Mouse (Mus musculus) hindbrain, embryonic 14.5 days (tissue): ENCODE measurements around the gene Tmem219. TPM values are rescaled to one million over a fixed set of nuclear protein-coding genes. Genes with fewer than 3 reads are reported as not detected.

ENCODE experiments used
- ATAC-seq: fragments of 200-750 bp; cut with Nextera tagmentation; 2 replicates; pipeline ENCODE4 v1.8.0; 2017; ENCODE audit warnings: moderate number of reproducible peaks, mild to moderate bottlenecking, moderate TSS enrichment, moderate library complexity; ENCODE audit not compliant: low FRiP score
- DNase-seq: peaks from one replicate; pipeline ENCODE4 v3.0.0-alpha.2; 2015; ENCODE audit warnings: low spot score
- H3K27ac ChIP-seq: fragments of 300-500 bp; sonication (generic); 2 replicates; pipeline ENCODE4 v1.5.1; 2014; ENCODE audit warnings: mild to moderate bottlenecking, moderate library complexity
- H3K27me3 ChIP-seq: fragments of 300-500 bp; sonication (generic); 2 replicates; pipeline ENCODE4 v1.6.1; 2014; ENCODE audit warnings: mild to moderate bottlenecking, low read length, mixed read lengths; ENCODE audit not compliant: control insufficient read depth, insufficient read depth
- H3K36me3 ChIP-seq: fragments of 300-500 bp; sonication (generic); replicated peaks from 2 replicates; pipeline ENCODE4 v1.6.1; 2014; ENCODE audit not compliant: control insufficient read depth, insufficient read depth
- H3K4me1 ChIP-seq: fragments of 300-500 bp; sonication (generic); replicated peaks from 2 replicates; pipeline ENCODE4 v1.6.1; 2014; ENCODE audit warnings: antibody characterized with exemption, low read length, mixed read lengths; ENCODE audit not compliant: control insufficient read depth, insufficient read depth
- H3K4me2 ChIP-seq: fragments of 300-500 bp; sonication (generic); replicated peaks from 2 replicates; pipeline ENCODE4 v1.6.1; 2014; ENCODE audit warnings: mild to moderate bottlenecking, moderate library complexity
- H3K4me3 ChIP-seq: fragments of 300-500 bp; sonication (generic); replicated peaks from 2 replicates; pipeline ENCODE4 v1.5.1; 2014; ENCODE audit warnings: mild to moderate bottlenecking, low read length
- H3K9ac ChIP-seq: fragments of 300-500 bp; sonication (generic); 2 replicates; pipeline ENCODE4 v1.6.1; 2014
- H3K9me3 ChIP-seq: fragments of 300-500 bp; sonication (generic); 2 replicates; pipeline ENCODE4 v1.6.1; 2016; ENCODE audit warnings: low read length; ENCODE audit not compliant: control insufficient read depth
- WGBS: fragments of 180-500 bp; shearing (Covaris S2); extraction: QIAGEN DNeasy Blood & Tissue Kit; methylation state at CpG from one replicate; pipeline ENCODE4 v1.1.7; 2014; 5-methylcytosine and 5-hydroxymethylcytosine counted together
- polyA plus RNA-seq: library from polyadenylated mRNA; unstranded; fragments of >200 nt; fragmentation: Nextera tagmentation; extraction: Ambion mirVana; gene quantifications from 2 replicates; pipeline ENCODE4 v1.2.1, GENCODE M21; 2014

Tmem219 gene
- polyA plus RNA-seq, 1 experiment from 2014 or later: 29.3 TPM

- peak overlapping the region; percentile 94 for H3K4me2 ChIP-seq
- H3K27me3 ChIP-seq: no peaks in the 10 kb centered on the region
- peak overlapping the region; percentile 56 for H3K4me3 ChIP-seq
- DNase-seq: no peak
- peaks cover 41% of the 10 kb centered on the region for H3K4me1 ChIP-seq
- H3K9me3 ChIP-seq: no peaks in the 10 kb centered on the region
- 25% methylated on average over 4 of the region's 4 CpGs for WGBS
- H3K27ac ChIP-seq: peak overlapping the region; percentile 94
- H3K9ac ChIP-seq: peak overlapping the region; percentile 78
- no peak for ATAC-seq
- H3K36me3 ChIP-seq: peaks cover 37% of the 10 kb centered on the region
These were observed 29.0 kb upstream of the Tmem219 start for GRCm38 (mm10) chr7:126951741-126952140.

GRCm38 (mm10) chr7:126950647-126951615 is 28.2 kb upstream of the Tmem219 start:
- ATAC-seq (peak; percentile 1; the same call in 1 of the 2 replicates), DNase-seq (no peak)
- Histone ChIP-seq H3K4me1 (peaks cover 41% of the 10 kb centered on the region), H3K27ac (peak overlapping the region; percentile 94), H3K4me3 (peak overlapping the region; percentile 56), H3K9me3 (no peaks in the 10 kb centered on the region), H3K27me3 (no peaks in the 10 kb centered on the region), H3K9ac (peak overlapping the region; percentile 78), H3K36me3 (peaks cover 36% of the 10 kb centered on the region), H3K4me2 (peak overlapping the region; percentile 94)
- 3% methylated on average over 26 of the region's 26 CpGs for WGBS

- under 1% methylated on average over 42 of the region's 42 CpGs for WGBS
- peak; percentile 87 for DNase-seq
- Histone ChIP-seq H3K4me2 (peak within 1 kb of the TSS; percentile 94), H3K9ac (peak within 1 kb of the TSS; percentile 78), H3K4me3 (peak within 1 kb of the TSS; percentile 56), H3K9me3 (no peaks in the 10 kb centered on the region), H3K27me3 (no peaks in the 10 kb centered on the region), H3K4me1 (peaks cover 41% of the 10 kb centered on the region), H3K36me3 (peaks cover 38% of the 10 kb centered on the region), H3K27ac (peak within 1 kb of the TSS; percentile 94)
- ATAC-seq: peak; percentile 85
These were observed 27.3 kb upstream of the Tmem219 start, which contains the start of gene Sez6l2 for GRCm38 (mm10) chr7:126949793-126950646. Sez6l2 (plus strand) TSS chr7:126950563.

DNA sequence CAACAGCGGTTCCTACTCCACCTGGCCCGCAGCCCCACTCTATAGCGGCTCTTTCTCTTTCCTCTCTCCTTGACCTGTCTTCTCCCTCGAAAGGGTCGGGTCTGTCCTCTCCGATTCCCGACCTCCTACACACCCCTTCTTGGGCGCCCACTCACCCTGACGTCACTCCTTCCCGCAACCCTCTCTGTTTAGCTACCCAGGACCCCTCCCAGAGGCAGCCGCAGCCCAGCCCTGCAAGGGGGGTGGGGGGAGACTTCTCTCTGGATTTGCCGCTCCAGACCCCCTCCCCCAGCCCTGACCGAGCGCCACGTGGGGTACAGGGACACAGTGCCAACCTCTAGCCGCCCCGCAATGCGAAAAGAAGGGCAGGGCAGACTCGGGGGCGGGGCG is 26.7 kb upstream of the Tmem219 start, which contains the start of gene Asphd1:
Gene Asphd1 (minus strand): TSS at position 180 of the 390 bp plus-strand sequence.
- Histone ChIP-seq H3K4me1 (peaks cover 41% of the 10 kb centered on the region), H3K27me3 (no peaks in the 10 kb centered on the region), H3K9me3 (no peaks in the 10 kb centered on the region), H3K4me3 (peak within 1 kb of the TSS; percentile 56), H3K27ac (peak within 1 kb of the TSS; percentile 94), H3K36me3 (peaks cover 40% of the 10 kb centered on the region), H3K9ac (peak within 1 kb of the TSS; percentile 78), H3K4me2 (peak within 1 kb of the TSS; percentile 94)
- DNase-seq: no peak
- peak; percentile 65 for ATAC-seq
- WGBS: under 1% methylated on average over 20 of the region's 21 CpGs

- Histone ChIP-seq H3K9ac (peak overlapping the region; percentile 78), H3K27me3 (no peaks in the 10 kb centered on the region), H3K9me3 (no peaks in the 10 kb centered on the region), H3K36me3 (peaks cover 40% of the 10 kb centered on the region), H3K4me3 (peak overlapping the region; percentile 56), H3K4me2 (peak overlapping the region; percentile 94), H3K27ac (peak overlapping the region; percentile 94), H3K4me1 (peaks cover 41% of the 10 kb centered on the region)
- WGBS: 73% methylated on average over 10 of the region's 10 CpGs
- ATAC-seq (no peak), DNase-seq (no peak)
These were observed 25.9 kb upstream of the Tmem219 start for GRCm38 (mm10) chr7:126948626-126949025.

GRCm38 (mm10) chr7:126946530-126946929 is 23.8 kb upstream of the Tmem219 start:
- Histone ChIP-seq H3K4me1 (peaks cover 23% of the 10 kb centered on the region), H3K27ac (no peak overlapping the region), H3K9ac (no peak overlapping the region), H3K9me3 (no peaks in the 10 kb centered on the region), H3K4me2 (no peak overlapping the region), H3K36me3 (peaks cover 51% of the 10 kb centered on the region), H3K27me3 (no peaks in the 10 kb centered on the region), H3K4me3 (no peak overlapping the region)
- WGBS: 45% methylated on average over 3 of the region's 3 CpGs
- DNase-seq (peak; percentile 39), ATAC-seq (no peak)

DNA sequence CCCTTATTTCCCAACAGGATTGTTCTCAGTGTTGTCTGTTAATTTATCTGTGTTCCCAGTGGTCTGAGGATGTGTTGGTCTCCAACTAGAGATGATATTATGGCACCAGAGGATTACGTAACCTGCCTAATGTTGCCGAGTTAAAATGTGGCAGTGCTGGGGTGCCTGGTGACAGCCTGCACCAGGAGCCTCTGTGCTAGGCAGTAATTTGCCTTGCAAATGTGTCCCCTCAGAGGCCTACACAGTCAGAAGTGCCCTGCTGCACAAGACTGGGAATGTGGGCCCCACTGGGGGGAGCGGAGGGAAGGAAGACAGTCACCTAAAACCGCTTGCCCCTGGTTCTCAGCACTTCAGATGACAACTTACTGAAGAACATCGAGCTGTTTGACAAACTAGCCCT is 19.1 kb upstream of the Tmem219 start:
- no peak for ATAC-seq
- H3K27ac ChIP-seq: no peak overlapping the region
- no peaks in the 10 kb centered on the region for H3K27me3 ChIP-seq
- no peak overlapping the region for H3K4me2 ChIP-seq
- no peaks in the 10 kb centered on the region for H3K9me3 ChIP-seq
- WGBS: 47% methylated on average over 5 of the region's 5 CpGs
- H3K36me3 ChIP-seq: peaks cover 64% of the 10 kb centered on the region
- H3K4me3 ChIP-seq: no peak overlapping the region
- no peak overlapping the region for H3K9ac ChIP-seq
- no peaks in the 10 kb centered on the region for H3K4me1 ChIP-seq
- no peak for DNase-seq

DNA sequence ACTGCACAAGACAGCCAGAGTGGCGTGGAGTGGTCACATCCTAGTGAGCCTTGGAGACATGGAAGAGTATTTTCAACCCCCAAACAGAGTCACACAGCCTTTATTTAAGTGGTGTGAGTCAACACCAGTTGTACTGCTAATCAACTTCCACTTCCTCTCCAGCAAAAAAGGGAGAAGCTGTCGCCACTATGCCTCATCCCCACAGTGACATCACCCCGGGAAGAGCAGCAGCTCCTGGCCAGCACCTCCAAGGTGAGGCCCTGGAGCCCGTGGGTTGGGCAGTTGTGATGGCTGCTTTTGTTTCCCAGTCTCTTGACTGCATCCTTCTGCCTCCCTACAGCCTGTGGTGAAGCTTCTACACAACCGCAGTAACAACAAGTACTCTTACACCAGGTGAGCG is 18.5 kb upstream of the Tmem219 start:
- ATAC-seq (no peak), DNase-seq (no peak)
- no peaks in the 10 kb centered on the region for H3K9me3 ChIP-seq
- no peak overlapping the region for H3K9ac ChIP-seq
- no peak overlapping the region for H3K27ac ChIP-seq
- WGBS: 59% methylated on average over 6 of the region's 6 CpGs
- peaks cover 66% of the 10 kb centered on the region for H3K36me3 ChIP-seq
- H3K4me3 ChIP-seq: no peak overlapping the region
- H3K27me3 ChIP-seq: no peaks in the 10 kb centered on the region
- H3K4me2 ChIP-seq: no peak overlapping the region
- no peaks in the 10 kb centered on the region for H3K4me1 ChIP-seq

- Histone ChIP-seq H3K27ac (no peak overlapping the region), H3K4me3 (no peak overlapping the region), H3K27me3 (no peaks in the 10 kb centered on the region), H3K4me2 (no peak overlapping the region), H3K36me3 (peaks cover 55% of the 10 kb centered on the region), H3K9me3 (no peaks in the 10 kb centered on the region), H3K9ac (no peak overlapping the region), H3K4me1 (peaks cover 12% of the 10 kb centered on the region)
- ATAC-seq (no peak), DNase-seq (no peak)
- 93% methylated on average over 2 of the region's 2 CpGs for WGBS
These were observed 9.9 kb upstream of the Tmem219 start for GRCm38 (mm10) chr7:126932652-126933051.
